Mouse (Mus musculus) ES-Bruce4 (cell line): ENCODE data around the gene Prss2.

Experiments used
- CTCF ChIP-seq: IDR thresholded peaks from one replicate; pipeline ENCODE4 v1.8.1; 2011; ENCODE audit warnings: low read depth, low read length
- EP300 ChIP-seq: IDR thresholded peaks from 2 replicates; pipeline ENCODE4 v1.6.1; 2011; ENCODE audit warnings: low read depth, low read length; ENCODE audit not compliant: insufficient read depth

DNA sequence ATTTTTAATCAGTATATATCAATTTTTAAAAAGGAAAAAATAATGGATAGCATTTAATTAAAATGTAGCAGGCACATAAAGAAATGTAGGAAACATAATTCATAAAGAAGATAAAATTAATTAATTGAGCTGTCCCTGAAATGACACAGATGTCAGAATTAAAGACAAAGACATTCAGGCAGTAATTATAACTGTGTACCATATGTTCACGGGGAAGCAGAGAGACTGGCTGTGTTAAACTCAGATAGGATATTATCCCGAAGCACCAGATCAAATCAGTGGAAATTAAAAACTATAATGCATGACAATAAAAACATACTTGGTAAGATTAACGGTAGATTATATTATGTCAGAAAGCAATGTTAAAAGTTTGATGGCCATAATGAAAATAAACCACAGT, 47.5 kb downstream of the Prss2 start:
- TF ChIP-seq CTCF (no peak), EP300 (no peak)
